Mouse (Mus musculus): ENCODE results near the gene Irgc1. TPM values are rescaled to one million over a fixed set of nuclear protein-coding genes. Genes with fewer than 3 reads are reported as not detected.

Irgc1 gene
- total RNA-seq, 1 experiment, result not detected

GRCm38 (mm10) chr7:24410831-24411230, 41.3 kb downstream of the Irgc1 start:
- peaks cover 17% of the 10 kb centered on the region; the same call in 1 of the 2 replicates for H3K36me3 ChIP-seq (ENCODE audit: control insufficient read depth, insufficient read depth, low read length, poor library complexity, severe bottlenecking)
- no peak overlapping the region for H3K4me3 ChIP-seq (ENCODE audit: insufficient read depth in 1 of 2, low read depth in 1 of 2, low read length in 2 of 2, poor library complexity in 1 of 2, severe bottlenecking in 1 of 2)
- H3K4me1 ChIP-seq (ENCODE audit: control insufficient read depth in 2 of 2, insufficient read depth in 2 of 2, low read length in 2 of 2, poor library complexity in 1 of 2), result peaks cover 0 to 4% of the 10 kb centered on the region in 2 experiments; a peak in 1 of 4 replicates
- no peak overlapping the region for H3K9ac ChIP-seq (ENCODE audit: insufficient read depth, low read depth, low read length, poor library complexity, severe bottlenecking)
- H3K27ac ChIP-seq (ENCODE audit: insufficient read depth, low read depth, low read length, poor library complexity, severe bottlenecking), result no peak overlapping the region
- TF ChIP-seq HCFC1 (IDR thresholded peaks at IDR 0.05; ENCODE audit: borderline replicate concordance, insufficient read depth, low read length) (no peak), ZNF384 (IDR thresholded peaks at IDR 0.05; ENCODE audit: low read depth, low read length) (no peak), CHD2 (IDR thresholded peaks at IDR 0.05; ENCODE audit: low read depth, low read length) (no peak), MAFK (IDR thresholded peaks at IDR 0.05; ENCODE audit: insufficient read depth, low read depth, low read length) (no peak), ZC3H11A (IDR thresholded peaks at IDR 0.05; ENCODE audit: borderline replicate concordance, low read depth, low read length) (no peak)
- no peak for DNase-seq (ENCODE audit: low read depth, low spot score)
- in situ Hi-C loops (cut with MboI; ENCODE audit: low sequenced_read_pairs in 2 of 2, unreplicated experiment in 2 of 2), result loop anchor here in 1 of 2 experiments (25.0 kb wide), 1 partner anchor 101 kb away; the partner anchor contains the start of genes AC161166.1 and Zfp428
- H3K9me3 ChIP-seq (ENCODE audit: control insufficient read depth, insufficient read depth, low read depth, low read length), result no peaks in the 10 kb centered on the region

- no peak for DNase-seq (ENCODE audit: low read depth, low spot score)
- Histone ChIP-seq H3K9ac (ENCODE audit: insufficient read depth, low read depth, low read length, poor library complexity, severe bottlenecking) (no peak overlapping the region), H3K27ac (ENCODE audit: insufficient read depth, low read depth, low read length, poor library complexity, severe bottlenecking) (no peak overlapping the region; the same call in 1 of the 2 replicates), H3K36me3 (ENCODE audit: control insufficient read depth, insufficient read depth, low read length, poor library complexity, severe bottlenecking) (peaks cover 16% of the 10 kb centered on the region; the same call in 1 of the 2 replicates), H3K4me3 (ENCODE audit: insufficient read depth in 1 of 2, low read depth in 1 of 2, low read length in 2 of 2, poor library complexity in 1 of 2, severe bottlenecking in 1 of 2) (no peak overlapping the region), H3K4me1 (ENCODE audit: control insufficient read depth in 2 of 2, insufficient read depth in 2 of 2, low read length in 2 of 2, poor library complexity in 1 of 2) (peaks cover 0 to 6% of the 10 kb centered on the region in 2 experiments; a peak in 1 of 4 replicates), H3K9me3 (ENCODE audit: control insufficient read depth, insufficient read depth, low read depth, low read length) (no peaks in the 10 kb centered on the region)
- in situ Hi-C loops (cut with MboI; ENCODE audit: low sequenced_read_pairs in 2 of 2, unreplicated experiment in 2 of 2), result loop anchor here in 1 of 2 experiments (25.0 kb wide), 1 partner anchor 102 kb away; the partner anchor contains the start of genes AC161166.1 and Zfp428
- no peak for TF ChIP-seq HCFC1 (IDR thresholded peaks at IDR 0.05; ENCODE audit: borderline replicate concordance, insufficient read depth, low read length)
- no peak for TF ChIP-seq ZNF384 (IDR thresholded peaks at IDR 0.05; ENCODE audit: low read depth, low read length)
- no peak for TF ChIP-seq CHD2 (IDR thresholded peaks at IDR 0.05; ENCODE audit: low read depth, low read length)
- TF ChIP-seq ZC3H11A (IDR thresholded peaks at IDR 0.05; ENCODE audit: borderline replicate concordance, low read depth, low read length), result no peak
- TF ChIP-seq MAFK (IDR thresholded peaks at IDR 0.05; ENCODE audit: insufficient read depth, low read depth, low read length), result no peak
Measured at GRCm38 (mm10) chr7:24410123-24410522, 42.0 kb downstream of the Irgc1 start.

GRCm38 (mm10) chr7:24408186-24408585, 43.9 kb downstream of the Irgc1 start:
- H3K4me3 ChIP-seq (ENCODE audit: insufficient read depth in 1 of 2, low read depth in 1 of 2, low read length in 2 of 2, poor library complexity in 1 of 2, severe bottlenecking in 1 of 2), result no peak overlapping the region
- in situ Hi-C loops (cut with MboI; ENCODE audit: low sequenced_read_pairs in 2 of 2, unreplicated experiment in 2 of 2), result loop anchor here in 1 of 2 experiments (25.0 kb wide), 1 partner anchor 104 kb away; the partner anchor contains the start of genes AC161166.1 and Zfp428
- DNase-seq (ENCODE audit: low read depth, low spot score), result no peak
- no peaks in the 10 kb centered on the region for H3K9me3 ChIP-seq (ENCODE audit: control insufficient read depth, insufficient read depth, low read depth, low read length)
- peaks cover 0 to 4% of the 10 kb centered on the region in 2 experiments; a peak in 1 of 4 replicates for H3K4me1 ChIP-seq (ENCODE audit: control insufficient read depth in 2 of 2, insufficient read depth in 2 of 2, low read length in 2 of 2, poor library complexity in 1 of 2)
- H3K27ac ChIP-seq (ENCODE audit: insufficient read depth, low read depth, low read length, poor library complexity, severe bottlenecking), result no peak overlapping the region
- no peak for TF ChIP-seq HCFC1 (IDR thresholded peaks at IDR 0.05; ENCODE audit: borderline replicate concordance, insufficient read depth, low read length)
- TF ChIP-seq ZNF384 (IDR thresholded peaks at IDR 0.05; ENCODE audit: low read depth, low read length), result no peak
- no peak overlapping the region for H3K9ac ChIP-seq (ENCODE audit: insufficient read depth, low read depth, low read length, poor library complexity, severe bottlenecking)
- H3K36me3 ChIP-seq (ENCODE audit: control insufficient read depth, insufficient read depth, low read length, poor library complexity, severe bottlenecking), result peaks cover 14% of the 10 kb centered on the region; the same call in 1 of the 2 replicates

GRCm38 (mm10) chr7:24406528-24407344, 45.4 kb downstream of the Irgc1 start:
- Histone ChIP-seq H3K4me1 (ENCODE audit: control insufficient read depth in 2 of 2, insufficient read depth in 2 of 2, low read length in 2 of 2, poor library complexity in 1 of 2) (peaks cover 0 to 2% of the 10 kb centered on the region in 2 experiments; a peak in 1 of 4 replicates), H3K27ac (ENCODE audit: insufficient read depth, low read depth, low read length, poor library complexity, severe bottlenecking) (no peak overlapping the region), H3K9me3 (ENCODE audit: control insufficient read depth, insufficient read depth, low read depth, low read length) (no peaks in the 10 kb centered on the region), H3K4me3 (ENCODE audit: insufficient read depth in 1 of 2, low read depth in 1 of 2, low read length in 2 of 2, poor library complexity in 1 of 2, severe bottlenecking in 1 of 2) (no peak overlapping the region), H3K9ac (ENCODE audit: insufficient read depth, low read depth, low read length, poor library complexity, severe bottlenecking) (no peak overlapping the region), H3K36me3 (ENCODE audit: control insufficient read depth, insufficient read depth, low read length, poor library complexity, severe bottlenecking) (peaks cover 12% of the 10 kb centered on the region; the same call in 1 of the 2 replicates)
- peak; percentile 70 for DNase-seq (ENCODE audit: low read depth, low spot score)
- no peak for TF ChIP-seq HCFC1 (IDR thresholded peaks at IDR 0.05; ENCODE audit: borderline replicate concordance, insufficient read depth, low read length)
- no peak for TF ChIP-seq ZC3H11A (IDR thresholded peaks at IDR 0.05; ENCODE audit: borderline replicate concordance, low read depth, low read length)
- TF ChIP-seq MAFK (IDR thresholded peaks at IDR 0.05; ENCODE audit: insufficient read depth, low read depth, low read length), result no peak
- no peak for TF ChIP-seq ZNF384 (IDR thresholded peaks at IDR 0.05; ENCODE audit: low read depth, low read length)
- TF ChIP-seq CHD2 (IDR thresholded peaks at IDR 0.05; ENCODE audit: low read depth, low read length), result no peak
- in situ Hi-C loops (cut with MboI; ENCODE audit: low sequenced_read_pairs in 2 of 2, unreplicated experiment in 2 of 2), result loop anchor here in 1 of 2 experiments (25.0 kb wide), 1 partner anchor 106 kb away; the partner anchor contains the start of genes AC161166.1 and Zfp428

Measured in ES-E14 (cell line).